Mouse (Mus musculus) CH12.LX (cell line): ENCODE results near the gene Ldlr. TPM values are rescaled to one million over a fixed set of nuclear protein-coding genes. Genes with fewer than 3 reads are reported as not detected.

Source experiments
- DNase-seq: peaks from one replicate; pipeline ENCODE4 v3.0.0-alpha.2; 2013; ENCODE audit errors: extremely low read depth
- H3K27ac ChIP-seq: 2 replicates; pipeline ENCODE4 v1.5.1; 2012; ENCODE audit warnings: low read depth, mild to moderate bottlenecking, control low read depth, moderate library complexity; ENCODE audit not compliant: insufficient read depth
- H3K27me3 ChIP-seq: replicated peaks from 2 replicates; pipeline ENCODE3; 2012; ENCODE audit warnings: inconsistent platforms
- H3K36me3 ChIP-seq, 2 experiments: replicated peaks in 1 of 2; 2 replicates each; pipeline versions ENCODE3 to v1.6.1; 2012; ENCODE audit warnings: inconsistent platforms in 1 of 2, low read length in 1 of 2, mild to moderate bottlenecking in 1 of 2, mixed read lengths in 1 of 2, moderate library complexity in 1 of 2; ENCODE audit not compliant: control insufficient read depth in 1 of 2, insufficient read depth in 1 of 2
- H3K4me1 ChIP-seq, 2 experiments: 2 replicates each; pipeline ENCODE4 v1.6.1; 2012; ENCODE audit warnings: inconsistent platforms in 1 of 2, moderate library complexity in 1 of 2; ENCODE audit not compliant: insufficient read depth in 2 of 2, control insufficient read depth in 1 of 2
- H3K4me2 ChIP-seq: 2 replicates; pipeline ENCODE4 v1.6.1; 2012; ENCODE audit warnings: low read depth, mild to moderate bottlenecking, control low read depth; ENCODE audit not compliant: poor library complexity, insufficient read depth, severe bottlenecking
- H3K4me3 ChIP-seq, 3 experiments: fragments of 150-350 bp in 1 of 3; sonication (generic) in 1 of 3; replicated peaks in 1 of 3; 2 replicates each; pipeline versions ENCODE3 to v1.5.1; 2011 to 2012; ENCODE audit warnings: low read depth in 2 of 3, low read length in 2 of 3, mild to moderate bottlenecking in 2 of 3, moderate library complexity in 2 of 3, control low read depth in 1 of 3, improper control_type of control experiment in 1 of 3, inconsistent platforms in 1 of 3, mixed read lengths in 1 of 3; ENCODE audit not compliant: poor library complexity in 1 of 3
- H3K79me2 ChIP-seq: replicated peaks from 2 replicates; pipeline ENCODE4 v1.6.1; 2012; ENCODE audit warnings: mild to moderate bottlenecking, moderate library complexity; ENCODE audit not compliant: control insufficient read depth, poor library complexity, insufficient read depth, severe bottlenecking; ENCODE audit errors: extremely low read depth
- H3K9ac ChIP-seq: 2 replicates; pipeline ENCODE4 v1.6.1; 2012; ENCODE audit warnings: low read depth, mild to moderate bottlenecking, control low read depth, moderate library complexity; ENCODE audit not compliant: insufficient read depth
- H3K9me3 ChIP-seq: replicated peaks from 2 replicates; pipeline ENCODE3; 2012; ENCODE audit warnings: low read length, inconsistent platforms, mixed read lengths
- BHLHE40 ChIP-seq: IDR thresholded peaks from 2 replicates; pipeline ENCODE4 v1.6.1; 2011; ENCODE audit warnings: mild to moderate bottlenecking, low read depth, low read length, improper control_type of control experiment
- JUN ChIP-seq: IDR thresholded peaks from 2 replicates; pipeline ENCODE4 v1.6.1; 2011; ENCODE audit warnings: low read depth, mild to moderate bottlenecking, low read length, improper control_type of control experiment, moderate library complexity; ENCODE audit not compliant: insufficient read depth
- JUND ChIP-seq: conservative IDR thresholded peaks from 2 replicates; pipeline ENCODE4 v1.6.1; 2011; ENCODE audit warnings: low read depth, low read length, improper control_type of control experiment
- KAT2A ChIP-seq: IDR thresholded peaks from 2 replicates; pipeline ENCODE4 v1.6.1; 2012; ENCODE audit warnings: low read length, improper control_type of control experiment, inconsistent platforms; ENCODE audit not compliant: insufficient replicate concordance
- MEF2A ChIP-seq: IDR thresholded peaks from 2 replicates; pipeline ENCODE4 v1.6.1; 2014; ENCODE audit warnings: low read depth, mild to moderate bottlenecking, inconsistent platforms, low read length, improper control_type of control experiment, borderline replicate concordance
- MXI1 ChIP-seq: IDR thresholded peaks from 2 replicates; pipeline ENCODE4 v1.6.1; 2011; ENCODE audit warnings: mild to moderate bottlenecking, low read depth, low read length, improper control_type of control experiment
- NELFE ChIP-seq: IDR thresholded peaks from 2 replicates; pipeline ENCODE4 v1.6.1; 2011; ENCODE audit warnings: low read depth, low read length, improper control_type of control experiment
- RAD21 ChIP-seq: IDR thresholded peaks from 2 replicates; pipeline ENCODE4 v1.6.1; 2011; ENCODE audit warnings: low read depth, mild to moderate bottlenecking, low read length, improper control_type of control experiment, moderate library complexity
- SMC3 ChIP-seq: IDR thresholded peaks from 2 replicates; pipeline ENCODE4 v1.6.1; 2011; ENCODE audit warnings: low read depth, low read length, improper control_type of control experiment
- TCF12 ChIP-seq: IDR thresholded peaks from 2 replicates; pipeline ENCODE4 v1.6.1; 2014; ENCODE audit warnings: low read depth, mild to moderate bottlenecking, inconsistent platforms, low read length, improper control_type of control experiment
- USF1 ChIP-seq: IDR thresholded peaks from 2 replicates; pipeline ENCODE4 v1.6.1; 2014; ENCODE audit warnings: low read depth, mild to moderate bottlenecking, inconsistent platforms, low read length, improper control_type of control experiment
- USF2 ChIP-seq: conservative IDR thresholded peaks from 2 replicates; pipeline ENCODE4 v1.6.1; 2011; ENCODE audit warnings: low read depth, low read length, improper control_type of control experiment
- ZKSCAN1 ChIP-seq: IDR thresholded peaks from 2 replicates; pipeline ENCODE4 v1.6.1; 2012; ENCODE audit warnings: low read depth, inconsistent platforms, low read length, improper control_type of control experiment, borderline replicate concordance
- ZMIZ1 ChIP-seq: IDR thresholded peaks from 2 replicates; pipeline ENCODE4 v1.6.1; 2012; ENCODE audit warnings: low read depth, mild to moderate bottlenecking, inconsistent platforms, low read length, improper control_type of control experiment
- dilution Hi-C: fragments of 300-500 bp; cut with MboI; formaldehyde crosslinking; loops from 2 replicates; pipeline ENCODE4 v1.14.3; 2020; ENCODE audit warnings: low sequenced_read_pairs; ENCODE audit not compliant: extremely low pct_unique_long_range_greater_than_20kb, extremely low pct_ligation_motif_present
- in situ Hi-C: fragments of 300-500 bp; cut with MboI; formaldehyde crosslinking; loops from 3 replicates; pipeline ENCODE4 v1.14.3; 2019; ENCODE audit warnings: low sequenced_read_pairs, low pct_ligation_motif_present, low pct_unique_long_range_greater_than_20kb, mixed read lengths
- polyA plus RNA-seq: library from polyadenylated mRNA; unstranded; fragments of >175 nt; gene quantifications from 2 replicates; pipeline ENCODE4 v1.2.1, GENCODE M21; 2012; ENCODE audit warnings: low read depth; ENCODE audit not compliant: insufficient read length
- total RNA-seq, 2 experiments: library from RNA; depleted of rRNA; stranded (reverse); fragments of 300-350 nt in 1 of 2; fragments of >200 nt in 1 of 2; gene quantifications; 2 replicates each; pipeline ENCODE4 v1.2.3; 2012 to 2014

Gene Ldlr
- total and polyA plus RNA-seq, 3 experiments: 24.0 to 34.7 (median 24.9) TPM

GRCm38 (mm10) chr9:21794344-21794834, 71.1 kb downstream of the Ldlr start:
- Histone ChIP-seq H3K9ac (no peak overlapping the region), H3K36me3 (peaks cover 0 to 3% of the 10 kb centered on the region in 2 experiments), H3K9me3 (no peaks in the 10 kb centered on the region), H3K4me1 (peaks cover 0 to 15% of the 10 kb centered on the region in 2 experiments; a peak in 2 of 4 replicates), H3K27ac (no peak overlapping the region), H3K27me3 (peaks cover 24% of the 10 kb centered on the region), H3K4me3 (no peak overlapping the region), H3K79me2 (no peaks in the 10 kb centered on the region), H3K4me2 (no peak overlapping the region)
- DNase-seq: no peak
- in situ Hi-C loops: no loop called here
- no peak for TF ChIP-seq TCF12
- TF ChIP-seq MXI1: no peak
- dilution Hi-C loops: no loop called here

- no peak for DNase-seq
- dilution Hi-C loops: no loop called here
- Histone ChIP-seq H3K4me2 (no peak overlapping the region), H3K27ac (no peak overlapping the region), H3K79me2 (no peaks in the 10 kb centered on the region), H3K4me1 (peaks cover 0 to 15% of the 10 kb centered on the region in 2 experiments; a peak in 2 of 4 replicates), H3K9ac (no peak overlapping the region), H3K9me3 (no peaks in the 10 kb centered on the region), H3K4me3 (no peak overlapping the region), H3K27me3 (peaks cover 28% of the 10 kb centered on the region), H3K36me3 (peaks cover 0 to 3% of the 10 kb centered on the region in 2 experiments)
- no peak for TF ChIP-seq USF2
- TF ChIP-seq ZKSCAN1: no peak
- TF ChIP-seq MEF2A: no peak
- no peak for TF ChIP-seq JUND
- no peak for TF ChIP-seq ZMIZ1
- TF ChIP-seq NELFE: no peak
- no peak for TF ChIP-seq RAD21
- no peak for TF ChIP-seq SMC3
- no peak for TF ChIP-seq KAT2A
- TF ChIP-seq USF1: no peak
- no peak for TF ChIP-seq JUN
- TF ChIP-seq BHLHE40: no peak
- in situ Hi-C loops: no loop called here
Measured at GRCm38 (mm10) chr9:21794925-21795324, 71.6 kb downstream of the Ldlr start.
